Mouse (Mus musculus) small intestine, adult 2 months (tissue): ENCODE measurements around the gene Mms19. TPM values are rescaled to one million over a fixed set of nuclear protein-coding genes. Genes with fewer than 3 reads are reported as not detected.

Experiments used
- H3K27ac ChIP-seq: fragments of 200-500 bp; 2 replicates; pipeline ENCODE4 v1.5.1; 2012; ENCODE audit warnings: low read depth, low read length, control low read depth, inconsistent platforms; ENCODE audit not compliant: insufficient read depth
- H3K27me3 ChIP-seq: fragments of 200-500 bp; 2 replicates; pipeline ENCODE4 v1.6.1; 2012; ENCODE audit warnings: mild to moderate bottlenecking, moderate library complexity, low read length, inconsistent platforms; ENCODE audit not compliant: control insufficient read depth, insufficient read depth
- H3K36me3 ChIP-seq: fragments of 200-500 bp; 2 replicates; pipeline ENCODE4 v1.6.1; 2012; ENCODE audit warnings: mild to moderate bottlenecking, low read length, control low read depth, inconsistent platforms; ENCODE audit not compliant: control insufficient read depth, insufficient read depth
- H3K4me1 ChIP-seq: fragments of 200-500 bp; 2 replicates; pipeline ENCODE4 v1.6.1; 2012; ENCODE audit warnings: low read length, inconsistent platforms, mixed read lengths; ENCODE audit not compliant: control insufficient read depth, insufficient read depth, insufficient read length
- H3K4me3 ChIP-seq: fragments of 200-500 bp; 2 replicates; pipeline ENCODE4 v1.5.1; 2012; ENCODE audit warnings: low read depth, mild to moderate bottlenecking, control low read depth, inconsistent platforms, low read length, moderate library complexity
- CTCF ChIP-seq: fragments of 200-500 bp; IDR thresholded peaks from 2 replicates; pipeline ENCODE4 v1.5.1; 2012; ENCODE audit warnings: low read depth, mild to moderate bottlenecking, control low read depth, inconsistent platforms, low read length, moderate library complexity, mixed read lengths; ENCODE audit not compliant: insufficient replicate concordance, insufficient read length; ENCODE audit errors: extremely low read depth
- POLR2A ChIP-seq: fragments of 200-500 bp; IDR thresholded peaks from 2 replicates; pipeline ENCODE4 v1.6.1; 2012; ENCODE audit warnings: low read depth, mild to moderate bottlenecking, control low read depth, inconsistent platforms, low read length, moderate library complexity
- WGBS: fragments of 180-500 bp; shearing (Covaris S2); methylation state at CpG from one replicate; pipeline ENCODE4 v1.1.7; 2018; 5-methylcytosine and 5-hydroxymethylcytosine counted together
- polyA plus RNA-seq: library from polyadenylated mRNA; depleted of rRNA; stranded (reverse); fragments of >200 nt; gene quantifications from 2 replicates; pipeline ENCODE4 v1.2.3, GENCODE M21; 2012

Gene Mms19
- polyA plus RNA-seq, 1 experiment: 33.0 TPM

DNA sequence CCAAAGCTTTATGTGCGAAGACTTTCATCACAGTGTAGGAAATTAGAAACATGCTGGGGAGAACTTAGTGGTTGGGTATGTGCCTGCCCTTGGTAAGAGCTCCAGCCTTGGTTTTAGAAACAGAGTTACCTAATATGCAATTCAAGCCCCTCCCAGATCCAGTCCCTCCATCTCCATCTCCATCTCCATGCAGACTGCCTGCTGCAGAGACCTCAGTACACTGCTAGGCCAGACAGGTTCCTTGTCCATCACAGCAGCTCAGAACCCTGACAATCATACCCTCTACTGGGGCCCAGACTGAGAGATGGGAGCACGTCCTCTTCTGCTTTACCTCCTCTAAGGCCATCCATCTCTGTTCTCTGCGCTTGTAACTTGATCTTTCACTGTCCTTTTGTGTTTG, 27.6 kb upstream of the Mms19 start:
- 88% methylated on average over 3 of the region's 3 CpGs for WGBS
- no peaks in the 10 kb centered on the region for H3K36me3 ChIP-seq
- H3K4me3 ChIP-seq: no peak overlapping the region
- no peak for TF ChIP-seq POLR2A
- TF ChIP-seq CTCF: no peak
- no peak overlapping the region for H3K27ac ChIP-seq
- H3K27me3 ChIP-seq: no peaks in the 10 kb centered on the region
- no peaks in the 10 kb centered on the region; the same call in 1 of the 2 replicates for H3K4me1 ChIP-seq

DNA sequence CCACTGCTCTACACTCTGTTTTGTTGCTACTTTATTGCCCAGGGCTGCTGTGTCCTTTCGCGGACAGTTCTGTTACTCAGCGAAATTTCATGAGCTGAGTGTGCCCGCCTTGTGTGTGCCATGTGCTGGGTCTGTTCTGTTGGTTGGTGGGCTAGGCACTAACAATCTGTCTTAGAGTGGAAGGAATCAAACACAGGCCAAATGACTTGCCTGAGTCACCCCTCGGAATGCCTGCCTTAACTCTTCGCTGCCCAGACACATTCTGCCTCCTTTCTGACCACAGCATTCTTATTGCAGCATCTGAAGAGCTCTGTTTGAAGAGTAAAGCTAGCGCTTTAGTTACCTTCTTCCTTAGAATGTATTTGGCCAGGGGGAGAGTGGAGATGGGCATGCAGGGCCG, 25.6 kb upstream of the Mms19 start:
- no peaks in the 10 kb centered on the region for H3K27me3 ChIP-seq
- H3K36me3 ChIP-seq: no peaks in the 10 kb centered on the region
- no peaks in the 10 kb centered on the region; the same call in 1 of the 2 replicates for H3K4me1 ChIP-seq
- TF ChIP-seq CTCF (no peak), POLR2A (no peak)
- no peak overlapping the region for H3K4me3 ChIP-seq
- whole genome bisulfite sequencing: 60% methylated on average over 8 of the region's 8 CpGs
- no peak overlapping the region for H3K27ac ChIP-seq

DNA sequence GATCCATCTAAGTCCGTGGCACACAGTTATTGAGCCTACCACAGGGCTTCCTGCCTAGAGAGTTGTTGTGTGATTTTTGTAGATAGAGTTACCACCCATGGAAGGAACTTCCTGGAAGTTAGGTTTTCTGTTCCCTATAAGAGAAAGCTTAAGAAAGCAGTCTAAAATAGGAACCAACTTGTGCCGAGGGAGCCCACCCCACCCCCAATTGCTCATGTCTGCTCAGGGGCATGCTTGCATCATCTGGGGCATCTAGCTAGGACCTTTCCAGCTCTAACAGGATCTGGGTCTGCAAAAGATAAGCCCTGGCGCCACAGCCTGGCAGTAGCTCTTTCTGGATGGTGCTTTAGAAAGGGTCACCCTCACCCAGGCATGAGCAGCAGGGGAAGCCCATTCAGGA, 24.7 kb upstream of the Mms19 start:
- Histone ChIP-seq H3K27me3 (no peaks in the 10 kb centered on the region), H3K4me1 (peaks cover 4% of the 10 kb centered on the region; the same call in 1 of the 2 replicates), H3K4me3 (no peak overlapping the region), H3K27ac (no peak overlapping the region), H3K36me3 (no peaks in the 10 kb centered on the region)
- TF ChIP-seq CTCF (no peak), POLR2A (no peak)
- WGBS: 49% methylated on average over 3 of the region's 3 CpGs

DNA sequence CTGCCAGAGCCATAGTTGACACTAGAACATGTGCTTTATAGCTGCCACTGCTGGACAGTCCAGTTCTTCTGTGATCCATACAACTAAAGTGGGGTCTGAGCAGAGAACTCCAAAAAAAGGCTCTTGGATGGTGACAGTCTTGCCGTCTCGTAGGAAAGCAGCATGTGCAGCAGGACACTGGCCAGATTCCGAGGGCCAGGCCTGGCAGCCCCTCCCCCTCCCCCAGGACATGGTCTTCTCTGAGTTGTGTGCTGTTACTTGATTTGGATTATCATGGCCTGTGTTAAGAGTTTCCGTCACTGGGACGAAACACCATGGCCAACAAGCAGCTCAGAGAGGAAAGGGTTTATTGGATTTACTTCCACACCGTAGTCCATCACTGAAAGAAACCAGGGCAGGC, 23.3 kb upstream of the Mms19 start:
- 81% methylated on average over 6 of the region's 6 CpGs for WGBS
- H3K27ac ChIP-seq: no peak overlapping the region

DNA sequence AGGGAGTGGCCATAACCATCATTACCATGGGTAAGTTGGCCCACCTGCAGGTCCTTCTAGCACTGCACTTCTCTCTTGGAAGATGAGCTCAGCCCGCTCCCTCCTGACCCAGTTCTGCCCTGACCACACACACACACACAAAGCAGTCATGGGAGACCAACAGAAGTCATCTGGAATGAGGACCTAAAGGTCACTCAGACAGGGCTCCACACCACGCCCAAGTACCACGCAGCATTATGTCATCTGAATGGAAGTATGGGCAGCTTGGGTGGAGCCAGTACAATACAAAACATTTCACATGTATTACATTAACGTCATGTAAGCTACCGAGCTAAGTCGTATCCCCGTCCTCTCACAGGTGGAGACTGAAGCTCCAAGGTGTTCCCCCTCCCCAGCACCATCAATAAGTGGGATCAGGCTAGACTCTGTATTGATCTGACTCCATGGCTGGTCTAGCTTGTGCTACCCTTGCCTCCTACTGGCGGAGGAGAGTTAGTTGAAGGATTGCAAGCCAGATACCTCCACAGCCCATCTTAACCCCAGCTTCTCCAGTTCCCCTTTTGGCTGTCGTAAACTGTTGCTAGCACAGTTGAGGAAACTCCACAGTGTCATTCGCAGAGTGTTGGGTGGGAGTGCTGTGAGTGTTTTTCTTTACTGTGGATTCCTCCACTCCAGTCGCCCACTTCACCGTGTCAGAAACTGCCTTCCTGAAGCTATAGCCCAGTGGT, 20.5 kb upstream of the Mms19 start:
- H3K27ac ChIP-seq: no peak overlapping the region

More for the DNA sequence above, 23.3 kb upstream of the Mms19 start:
- Histone ChIP-seq H3K4me3 (no peak overlapping the region), H3K4me1 (peaks cover 4% of the 10 kb centered on the region; the same call in 1 of the 2 replicates), H3K27me3 (no peaks in the 10 kb centered on the region), H3K36me3 (no peaks in the 10 kb centered on the region)
- TF ChIP-seq POLR2A: no peak
- no peak for TF ChIP-seq CTCF

DNA sequence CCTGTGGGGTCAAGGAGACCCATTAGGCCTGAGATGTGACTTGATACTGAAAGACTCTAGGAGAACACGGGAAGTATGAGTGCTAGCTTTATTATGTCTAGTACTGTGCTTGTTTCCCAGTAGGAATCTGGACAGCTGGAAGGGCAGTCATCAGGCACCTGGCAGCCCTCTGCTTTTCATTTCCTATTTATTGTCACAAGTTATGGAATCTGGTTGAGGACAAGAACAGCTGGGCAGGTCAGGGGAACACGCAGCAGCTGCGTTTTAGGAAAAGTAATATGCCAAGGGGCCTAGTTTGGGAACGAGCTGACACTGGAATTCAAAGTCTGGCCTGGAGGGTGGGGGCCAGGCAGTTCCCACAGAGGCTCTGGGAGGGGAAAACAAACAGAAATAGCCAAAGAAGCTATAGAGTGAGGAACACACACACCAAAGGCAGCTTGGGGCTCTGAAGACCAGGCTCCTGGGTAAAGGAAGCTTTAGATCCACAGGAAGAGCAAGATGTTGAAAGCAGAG, 19.5 kb upstream of the Mms19 start:
- peaks cover 4% of the 10 kb centered on the region; the same call in 1 of the 2 replicates for H3K4me1 ChIP-seq
- H3K4me3 ChIP-seq: no peak overlapping the region
- H3K27me3 ChIP-seq: no peaks in the 10 kb centered on the region
- H3K27ac ChIP-seq: no peak overlapping the region
- no peak for TF ChIP-seq CTCF
- no peak for TF ChIP-seq POLR2A
- WGBS: 30% methylated on average over 4 of the region's 4 CpGs
- no peaks in the 10 kb centered on the region for H3K36me3 ChIP-seq

More for the DNA sequence above, 20.5 kb upstream of the Mms19 start:
- 88% methylated on average over 12 of the region's 12 CpGs for WGBS
- TF ChIP-seq CTCF (no peak), POLR2A (no peak)
- no peaks in the 10 kb centered on the region for H3K27me3 ChIP-seq
- peaks cover 4% of the 10 kb centered on the region; the same call in 1 of the 2 replicates for H3K4me1 ChIP-seq
- H3K4me3 ChIP-seq: no peak overlapping the region
- no peaks in the 10 kb centered on the region for H3K36me3 ChIP-seq

DNA sequence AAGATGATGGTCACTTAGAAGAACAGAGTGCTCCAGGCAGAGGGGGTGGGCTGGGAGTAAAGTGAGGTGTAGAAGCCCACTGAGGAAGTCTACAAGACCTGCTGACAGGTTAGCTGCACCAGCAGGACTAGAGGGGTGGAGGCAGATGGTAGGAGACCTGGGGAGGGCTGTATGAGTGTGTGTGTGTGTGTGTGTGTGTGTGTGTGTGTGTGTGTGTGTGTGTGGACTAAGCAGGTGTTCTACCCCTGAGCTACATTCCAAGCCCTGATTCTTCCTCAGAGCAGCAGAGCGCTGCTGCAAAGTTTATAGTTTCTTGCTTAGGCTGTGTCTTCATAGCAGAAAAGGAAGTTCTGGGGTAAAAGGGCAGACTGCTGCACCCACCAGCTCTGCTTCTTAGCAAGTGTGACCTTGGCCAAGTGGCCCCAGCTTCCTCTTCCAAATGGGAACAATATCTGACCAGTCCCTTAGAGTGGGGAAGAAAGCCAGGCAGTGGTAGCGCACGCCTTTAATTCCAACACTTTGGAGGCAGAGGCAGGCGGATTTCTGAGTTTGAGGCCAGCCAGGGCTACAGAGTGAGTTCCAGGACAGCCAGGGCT, 18.8 kb upstream of the Mms19 start:
- H3K27me3 ChIP-seq: no peaks in the 10 kb centered on the region
- no peak overlapping the region for H3K4me3 ChIP-seq
- TF ChIP-seq POLR2A (no peak), CTCF (no peak)
- H3K27ac ChIP-seq: peak overlapping the region; percentile 26; the same call in 1 of the 2 replicates
- 69% methylated on average over 4 of the region's 4 CpGs for WGBS
- no peaks in the 10 kb centered on the region for H3K36me3 ChIP-seq
- H3K4me1 ChIP-seq: peaks cover 4% of the 10 kb centered on the region; the same call in 1 of the 2 replicates
